Mouse (Mus musculus) heart, postnatal 36 days (tissue): ENCODE measurements around the gene 4921530L21Rik. TPM values are rescaled to one million over a fixed set of nuclear protein-coding genes. Genes with fewer than 3 reads are reported as not detected.

ENCODE experiments used
- DNase-seq, 2 experiments: peaks; one replicate each; pipeline ENCODE4 v3.0.0; 2021 to 2022
- intact Hi-C: fragments of 180-260 bp; cut with DNase I; formaldehyde crosslinking; loops from one replicate; pipeline ENCODE4 v1.15.1; 2025
- total RNA-seq, 2 experiments: library from RNA; stranded (reverse); gene quantifications; 2 replicates each; pipeline ENCODE4 v1.2.3; 2021

Gene 4921530L21Rik
- not detected for total RNA-seq

- no peak for DNase-seq
Measured at GRCm38 (mm10) chr14:95880954-95881353, at the start of gene 4921530L21Rik. Gene 4921530L21Rik (plus strand): TSS chr14:95881254.

GRCm38 (mm10) chr14:95833866-95834265 is 47.2 kb upstream of the 4921530L21Rik start:
- no peak for DNase-seq
- intact Hi-C loops: no loop called here

More at GRCm38 (mm10) chr14:95880954-95881353, at the start of gene 4921530L21Rik:
- intact Hi-C loops: no loop called here

GRCm38 (mm10) chr14:95862981-95863380 is 18.1 kb upstream of the 4921530L21Rik start:
- DNase-seq: no peak

GRCm38 (mm10) chr14:95865676-95866416 is 15.2 kb upstream of the 4921530L21Rik start:
- no peak for DNase-seq
- intact Hi-C loops: no loop called here

More at GRCm38 (mm10) chr14:95862981-95863380, 18.1 kb upstream of the 4921530L21Rik start:
- intact Hi-C loops: no loop called here

GRCm38 (mm10) chr14:95872020-95872419 is 9.0 kb upstream of the 4921530L21Rik start:
- intact Hi-C loops: no loop called here
- no peak for DNase-seq

GRCm38 (mm10) chr14:95876785-95877510 is 4.1 kb upstream of the 4921530L21Rik start:
- no peak for DNase-seq
- intact Hi-C loops: no loop called here

GRCm38 (mm10) chr14:95877548-95877947 is 3.5 kb upstream of the 4921530L21Rik start:
- intact Hi-C loops: no loop called here
- no peak for DNase-seq

- intact Hi-C loops: no loop called here
- no peak for DNase-seq
Measured at GRCm38 (mm10) chr14:95899458-95899857, 18.4 kb downstream of the 4921530L21Rik start.

- intact Hi-C loops: no loop called here
- DNase-seq: no peak
Measured at GRCm38 (mm10) chr14:95904591-95905095, 23.6 kb downstream of the 4921530L21Rik start.

- intact Hi-C loops: no loop called here
- DNase-seq: no peak
Measured at GRCm38 (mm10) chr14:95913293-95913692, 32.2 kb downstream of the 4921530L21Rik start.

- intact Hi-C loops: no loop called here
Measured at GRCm38 (mm10) chr14:95926742-95927141, 45.7 kb downstream of the 4921530L21Rik start.

GRCm38 (mm10) chr14:95927810-95928785 is 47.0 kb downstream of the 4921530L21Rik start:
- intact Hi-C loops: no loop called here
- DNase-seq: no peak

More at GRCm38 (mm10) chr14:95926742-95927141, 45.7 kb downstream of the 4921530L21Rik start:
- DNase-seq: no peak
